Mouse (Mus musculus): Measurements from ENCODE around the gene Hoxb1. TPM values are rescaled to one million over a fixed set of nuclear protein-coding genes. Genes with fewer than 3 reads are reported as not detected.

Gene Hoxb1
- not detected for polyA plus RNA-seq (2017; shearing (Covaris generic))

GRCm38 (mm10) chr11:96365441-96366091, at the start of gene Hoxb1:
Gene Hoxb1, plus strand, starts transcription at chr11:96365752.

GRCm38 (mm10) chr11:96317608-96318367, 47.8 kb upstream of the Hoxb1 start, which contains the start of gene Hoxb4:
Gene Hoxb4, plus strand, starts transcription at chr11:96318267.

GRCm38 (mm10) chr11:96323154-96323553, 42.4 kb upstream of the Hoxb1 start, which contains the start of gene Hoxb3:
Gene Hoxb3, plus strand, starts transcription at chr11:96323326.

GRCm38 (mm10) chr11:96350341-96350624, 15.3 kb upstream of the Hoxb1 start, which contains the start of gene Hoxb2:
Gene Hoxb2, plus strand, starts transcription at chr11:96350525.

Other genes with a start within 250 kb of the Hoxb1 start
- gene Ttll6, start 232.0 kb upstream of the Hoxb1 start, polyA plus RNA-seq (2017; shearing (Covaris generic)): not detected
- gene Hoxb13, start 171.4 kb upstream of the Hoxb1 start, polyA plus RNA-seq (2017; shearing (Covaris generic)): not detected
- gene Hoxb9, start 94.3 kb upstream of the Hoxb1 start, polyA plus RNA-seq (2017; shearing (Covaris generic)): not detected
- gene Hoxb8, start 83.8 kb upstream of the Hoxb1 start, polyA plus RNA-seq (2017; shearing (Covaris generic)): not detected
- gene Hoxb7, start 79.1 kb upstream of the Hoxb1 start, polyA plus RNA-seq (2017; shearing (Covaris generic)): not detected
- gene Hoxb6, start 73.3 kb upstream of the Hoxb1 start, polyA plus RNA-seq (2017; shearing (Covaris generic)): not detected
- gene Hoxb5, start 62.4 kb upstream of the Hoxb1 start, polyA plus RNA-seq (2017; shearing (Covaris generic)): not detected
- 0.22 TPM for gene Hoxb4, start 47.5 kb upstream of the Hoxb1 start, polyA plus RNA-seq (2017; shearing (Covaris generic))
- not detected for gene Hoxb3, start 42.4 kb upstream of the Hoxb1 start, polyA plus RNA-seq (2017; shearing (Covaris generic))
- gene Hoxb2, start 15.2 kb upstream of the Hoxb1 start, polyA plus RNA-seq (2017; shearing (Covaris generic)): not detected
- gene Skap1, start 98.8 kb downstream of the Hoxb1 start, polyA plus RNA-seq (2017; shearing (Covaris generic)): 742 TPM